Mouse (Mus musculus): ENCODE measurements around the gene Zfyve28. TPM values are rescaled to one million over a fixed set of nuclear protein-coding genes. Genes with fewer than 3 reads are reported as not detected.

Gene Zfyve28
- polyA plus RNA-seq, 1 experiment from 2014 or later = 0.29 TPM

DNA sequence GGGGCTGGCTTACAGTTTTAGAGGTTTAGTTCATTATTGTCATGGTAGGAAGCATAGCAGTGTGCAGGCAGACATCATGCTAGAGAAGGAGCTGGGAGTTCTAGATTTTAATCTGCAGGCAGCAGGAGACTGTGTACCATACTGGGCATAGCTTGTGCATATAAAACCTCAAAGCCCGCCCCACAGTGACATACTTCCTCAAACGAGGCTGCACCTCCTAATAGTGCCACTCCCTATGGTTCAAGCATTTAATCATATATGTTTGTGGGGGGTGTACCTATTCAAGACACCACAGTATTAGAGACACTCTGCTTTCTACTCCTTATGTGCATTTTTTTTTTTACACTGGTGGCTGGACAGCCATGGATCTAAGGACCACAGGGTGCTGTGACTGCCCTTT is 41.9 kb upstream of the Zfyve28 start:
- Histone ChIP-seq H3K27me3 (ENCODE audit: control insufficient read depth, insufficient read depth, low read length) (no peaks in the 10 kb centered on the region), H3K9me3 (ENCODE audit: control insufficient read depth, low read length) (no peaks in the 10 kb centered on the region), H3K4me2 (replicated peaks; ENCODE audit: low read depth) (no peak overlapping the region), H3K36me3 (ENCODE audit: control insufficient read depth, insufficient read depth, low read length) (no peaks in the 10 kb centered on the region), H3K27ac (replicated peaks) (no peak overlapping the region), H3K4me3 (ENCODE audit: low read depth, low read length) (no peak overlapping the region), H3K9ac (ENCODE audit: low read length) (no peak overlapping the region), H3K4me1 (replicated peaks; ENCODE audit: control insufficient read depth, insufficient read depth) (no peaks in the 10 kb centered on the region)
- WGBS = 79% methylated on average over 2 of the region's 2 CpGs
- TF ChIP-seq EP300 (optimal IDR thresholded peaks at IDR 0.05) (no peak), CTCF (IDR thresholded peaks at IDR 0.05; ENCODE audit: low read depth) (no peak)
- ATAC-seq (ENCODE audit: low FRiP score, low TSS enrichment) = no peak
- DNase-seq (ENCODE audit: low spot score) = no peak

DNA sequence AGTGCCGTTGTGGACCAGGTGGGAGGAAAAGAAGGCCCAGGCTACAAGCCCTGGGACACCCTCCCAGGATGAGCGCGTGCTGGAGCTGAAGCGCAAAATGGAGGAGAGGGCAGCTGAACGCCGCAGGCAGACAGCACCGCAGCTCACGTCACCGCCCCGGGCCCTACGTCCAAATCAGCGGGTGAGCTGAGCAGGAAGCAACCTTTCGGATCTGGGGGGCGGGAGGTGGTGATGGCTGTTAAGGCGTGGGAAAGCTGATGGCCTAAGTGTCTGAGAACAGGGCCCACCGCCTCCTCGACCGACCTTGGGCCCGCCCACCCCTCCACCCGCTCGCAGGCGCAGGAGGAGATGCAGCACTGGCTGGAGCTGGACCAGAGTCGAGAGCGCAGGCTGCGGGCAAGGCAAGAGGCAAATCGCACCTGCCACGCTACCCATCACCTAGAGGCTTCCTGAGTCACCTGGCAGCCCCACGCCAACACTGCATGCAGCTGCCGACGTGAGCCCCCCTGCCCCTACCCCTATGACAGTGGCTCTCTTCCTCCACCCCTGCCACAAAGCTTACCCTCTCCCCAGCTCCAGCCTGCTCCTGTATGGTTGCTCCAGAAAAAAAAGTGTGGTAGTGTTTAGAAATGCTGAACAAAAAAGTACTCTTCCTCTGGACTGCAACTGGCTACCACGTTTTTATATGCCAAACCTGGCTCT is 38.8 kb upstream of the Zfyve28 start:
- Histone ChIP-seq H3K27me3 (ENCODE audit: control insufficient read depth, insufficient read depth, low read length) (no peaks in the 10 kb centered on the region), H3K4me3 (ENCODE audit: low read depth, low read length) (peak overlapping the region; percentile 33), H3K36me3 (ENCODE audit: control insufficient read depth, insufficient read depth, low read length) (no peaks in the 10 kb centered on the region), H3K4me1 (replicated peaks; ENCODE audit: control insufficient read depth, insufficient read depth) (no peaks in the 10 kb centered on the region), H3K27ac (replicated peaks) (no peak overlapping the region; the same call in 1 of the 2 replicates), H3K9ac (ENCODE audit: low read length) (peak overlapping the region; percentile 61), H3K4me2 (replicated peaks; ENCODE audit: low read depth) (peak overlapping the region; percentile 59), H3K9me3 (ENCODE audit: control insufficient read depth, low read length) (no peaks in the 10 kb centered on the region)
- WGBS = 10% methylated on average over 26 of the region's 31 CpGs
- ATAC-seq (ENCODE audit: low FRiP score, low TSS enrichment) (peak; percentile 56; the same call in 1 of the 2 replicates), DNase-seq (ENCODE audit: low spot score) (peak; percentile 44)
- TF ChIP-seq EP300 (optimal IDR thresholded peaks at IDR 0.05) (no peak), CTCF (IDR thresholded peaks at IDR 0.05; ENCODE audit: low read depth) (no peak)

DNA sequence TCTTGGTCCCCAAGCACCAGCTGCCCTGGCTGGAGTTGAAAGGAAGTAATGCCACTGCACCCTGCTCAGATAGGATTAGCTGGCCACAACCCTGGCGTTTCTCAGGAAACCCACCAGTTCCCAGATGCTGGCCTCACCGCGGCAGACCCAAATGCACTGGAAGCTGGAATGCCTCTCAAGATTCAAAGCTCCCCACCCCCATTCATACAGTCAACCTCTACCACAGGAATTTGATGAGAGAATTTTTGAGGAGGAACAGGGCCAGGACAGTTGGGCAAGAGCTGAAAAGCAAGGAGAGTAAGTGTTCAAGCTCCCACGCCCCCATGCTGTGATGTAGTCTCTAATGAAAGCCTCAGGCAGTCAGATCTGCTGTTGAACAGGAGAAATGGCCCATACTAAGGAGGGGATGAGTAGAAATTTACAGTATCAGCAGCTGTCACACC is 38.0 kb upstream of the Zfyve28 start:
- no peak overlapping the region for H3K4me2 ChIP-seq (replicated peaks; ENCODE audit: low read depth)
- no peaks in the 10 kb centered on the region for H3K36me3 ChIP-seq (ENCODE audit: control insufficient read depth, insufficient read depth, low read length)
- H3K27ac ChIP-seq (replicated peaks) = no peak overlapping the region
- no peak for DNase-seq (ENCODE audit: low spot score)
- no peak overlapping the region for H3K9ac ChIP-seq (ENCODE audit: low read length)
- H3K27me3 ChIP-seq (ENCODE audit: control insufficient read depth, insufficient read depth, low read length) = no peaks in the 10 kb centered on the region
- ATAC-seq (ENCODE audit: low FRiP score, low TSS enrichment) = peak; percentile 28; the same call in 1 of the 2 replicates
- TF ChIP-seq CTCF (IDR thresholded peaks at IDR 0.05; ENCODE audit: low read depth) (no peak), EP300 (optimal IDR thresholded peaks at IDR 0.05) (no peak)
- no peaks in the 10 kb centered on the region for H3K9me3 ChIP-seq (ENCODE audit: control insufficient read depth, low read length)
- no peaks in the 10 kb centered on the region for H3K4me1 ChIP-seq (replicated peaks; ENCODE audit: control insufficient read depth, insufficient read depth)
- no peak overlapping the region for H3K4me3 ChIP-seq (ENCODE audit: low read depth, low read length)
- WGBS = 43% methylated on average over 4 of the region's 4 CpGs

DNA sequence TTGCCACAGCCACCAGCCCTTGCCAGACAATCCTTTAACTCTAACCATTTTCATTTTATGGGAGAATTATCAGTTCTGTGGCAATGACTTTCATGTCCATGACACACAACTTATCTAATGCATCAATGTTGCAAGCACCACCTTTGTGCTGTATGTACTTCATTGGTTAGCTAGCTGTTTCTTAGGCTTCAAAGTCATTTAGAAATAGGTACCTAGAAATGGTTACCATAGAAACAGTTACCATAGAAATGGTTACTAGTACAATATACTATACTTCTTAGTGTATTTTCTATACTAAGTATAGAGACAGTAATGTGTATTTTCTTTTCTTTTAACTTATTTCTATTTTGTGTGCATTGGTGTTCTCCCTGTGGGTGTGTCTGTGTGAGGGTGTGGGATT is 37.0 kb upstream of the Zfyve28 start:
- H3K9ac ChIP-seq (ENCODE audit: low read length) = no peak overlapping the region
- H3K4me3 ChIP-seq (ENCODE audit: low read depth, low read length) = no peak overlapping the region
- TF ChIP-seq CTCF (IDR thresholded peaks at IDR 0.05; ENCODE audit: low read depth) (no peak), EP300 (optimal IDR thresholded peaks at IDR 0.05) (no peak)
- no peaks in the 10 kb centered on the region for H3K36me3 ChIP-seq (ENCODE audit: control insufficient read depth, insufficient read depth, low read length)
- DNase-seq (ENCODE audit: low spot score) = no peak
- no peak overlapping the region for H3K27ac ChIP-seq (replicated peaks)
- H3K27me3 ChIP-seq (ENCODE audit: control insufficient read depth, insufficient read depth, low read length) = no peaks in the 10 kb centered on the region
- no peaks in the 10 kb centered on the region for H3K9me3 ChIP-seq (ENCODE audit: control insufficient read depth, low read length)
- ATAC-seq (ENCODE audit: low FRiP score, low TSS enrichment) = no peak
- no peak overlapping the region for H3K4me2 ChIP-seq (replicated peaks; ENCODE audit: low read depth)
- no peaks in the 10 kb centered on the region for H3K4me1 ChIP-seq (replicated peaks; ENCODE audit: control insufficient read depth, insufficient read depth)

DNA sequence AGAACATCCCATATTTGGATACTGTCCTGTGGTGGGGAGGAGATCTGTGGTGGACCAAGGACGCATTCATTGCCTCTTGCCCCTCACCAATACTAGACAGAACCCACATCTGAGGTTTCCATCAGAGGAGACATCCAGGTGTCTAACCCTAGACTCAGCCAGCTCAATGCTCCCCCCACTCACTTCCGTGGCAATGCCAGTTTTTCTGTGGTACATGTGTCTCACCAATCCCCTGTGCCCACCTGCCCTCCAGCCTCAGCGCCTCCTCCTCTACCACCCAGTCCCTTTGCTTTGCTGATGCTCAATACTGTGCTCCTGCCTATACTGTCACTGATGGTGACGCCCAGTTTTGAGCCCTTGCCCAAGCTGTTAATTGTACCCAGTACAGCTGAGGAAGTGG is 33.0 kb upstream of the Zfyve28 start:
- 89% methylated on average over 4 of the region's 4 CpGs for WGBS
- DNase-seq (ENCODE audit: low spot score) = no peak

GRCm38 (mm10) chr5:34319491-34320034 is 31.3 kb upstream of the Zfyve28 start:
- no peak for TF ChIP-seq EP300 (optimal IDR thresholded peaks at IDR 0.05)
- TF ChIP-seq CTCF (IDR thresholded peaks at IDR 0.05; ENCODE audit: low read depth) = no peak
- WGBS = 53% methylated on average over 2 of the region's 2 CpGs
- Histone ChIP-seq H3K9me3 (ENCODE audit: control insufficient read depth, low read length) (no peaks in the 10 kb centered on the region), H3K4me2 (replicated peaks; ENCODE audit: low read depth) (no peak overlapping the region), H3K27ac (replicated peaks) (no peak overlapping the region), H3K4me3 (ENCODE audit: low read depth, low read length) (no peak overlapping the region), H3K9ac (ENCODE audit: low read length) (no peak overlapping the region), H3K36me3 (ENCODE audit: control insufficient read depth, insufficient read depth, low read length) (no peaks in the 10 kb centered on the region), H3K27me3 (ENCODE audit: control insufficient read depth, insufficient read depth, low read length) (no peaks in the 10 kb centered on the region), H3K4me1 (replicated peaks; ENCODE audit: control insufficient read depth, insufficient read depth) (no peaks in the 10 kb centered on the region)
- no peak for ATAC-seq (ENCODE audit: low FRiP score, low TSS enrichment)
- no peak for DNase-seq (ENCODE audit: low spot score)

More for the DNA sequence above, 33.0 kb upstream of the Zfyve28 start:
- H3K4me1 ChIP-seq (replicated peaks; ENCODE audit: control insufficient read depth, insufficient read depth) = no peaks in the 10 kb centered on the region
- no peaks in the 10 kb centered on the region for H3K36me3 ChIP-seq (ENCODE audit: control insufficient read depth, insufficient read depth, low read length)
- H3K4me3 ChIP-seq (ENCODE audit: low read depth, low read length) = no peak overlapping the region
- no peak for TF ChIP-seq EP300 (optimal IDR thresholded peaks at IDR 0.05)
- TF ChIP-seq CTCF (IDR thresholded peaks at IDR 0.05; ENCODE audit: low read depth) = no peak
- no peaks in the 10 kb centered on the region for H3K27me3 ChIP-seq (ENCODE audit: control insufficient read depth, insufficient read depth, low read length)
- H3K27ac ChIP-seq (replicated peaks) = no peak overlapping the region
- H3K4me2 ChIP-seq (replicated peaks; ENCODE audit: low read depth) = no peak overlapping the region
- H3K9ac ChIP-seq (ENCODE audit: low read length) = no peak overlapping the region
- no peak for ATAC-seq (ENCODE audit: low FRiP score, low TSS enrichment)
- no peaks in the 10 kb centered on the region for H3K9me3 ChIP-seq (ENCODE audit: control insufficient read depth, low read length)
